Mouse (Mus musculus) erythroblast, embryonic 14.5 days (primary cell): Measurements from ENCODE around the gene BC005624. TPM values are rescaled to one million over a fixed set of nuclear protein-coding genes. Genes with fewer than 3 reads are reported as not detected.

Experiments used
- H3K27me3 ChIP-seq: 2 replicates; pipeline ENCODE4 v1.6.1; 2012; ENCODE audit warnings: inconsistent platforms; ENCODE audit not compliant: control insufficient read depth
- H3K36me3 ChIP-seq: 2 replicates; pipeline ENCODE4 v1.6.1; 2012; ENCODE audit warnings: mild to moderate bottlenecking, inconsistent platforms; ENCODE audit not compliant: control insufficient read depth
- H3K4me1 ChIP-seq: 2 replicates; pipeline ENCODE4 v1.6.1; 2012; ENCODE audit warnings: inconsistent platforms; ENCODE audit not compliant: control insufficient read depth
- H3K4me3 ChIP-seq: replicated peaks from 2 replicates; pipeline ENCODE3; 2012; ENCODE audit warnings: moderate library complexity, mild to moderate bottlenecking, inconsistent platforms
- H3K9me3 ChIP-seq: 2 replicates; pipeline ENCODE4 v1.6.1; 2012; ENCODE audit warnings: low read length, inconsistent platforms, mixed read lengths; ENCODE audit not compliant: control insufficient read depth
- GATA1 ChIP-seq: IDR thresholded peaks from 2 replicates; pipeline ENCODE4 v1.6.1; 2012; ENCODE audit warnings: low read length, inconsistent platforms, mixed read lengths
- TAL1 ChIP-seq: IDR thresholded peaks from 3 replicates; pipeline ENCODE4 v1.6.1; 2012; ENCODE audit warnings: low read length, inconsistent platforms, mixed read lengths
- polyA plus RNA-seq: library from polyadenylated mRNA; stranded (reverse); fragments of >175 nt; gene quantifications from 2 replicates; pipeline ENCODE4 v1.2.3, GENCODE M21; 2012

BC005624 gene
- polyA plus RNA-seq, 1 experiment = 1.8 TPM

- H3K4me1 ChIP-seq = peaks cover 44% of the 10 kb centered on the region
- no peaks in the 10 kb centered on the region for H3K27me3 ChIP-seq
- TF ChIP-seq TAL1 (no peak), GATA1 (no peak)
- peaks cover 3% of the 10 kb centered on the region for H3K36me3 ChIP-seq
- peak overlapping the region; percentile 43 for H3K4me3 ChIP-seq
- H3K9me3 ChIP-seq = no peaks in the 10 kb centered on the region
Observed at GRCm38 (mm10) chr2:30985111-30986020, 3.4 kb upstream of the BC005624 start.

- peaks cover 23% of the 10 kb centered on the region for H3K36me3 ChIP-seq
- H3K4me3 ChIP-seq = peak overlapping the region; percentile 86
- TF ChIP-seq TAL1 = no peak
- no peak for TF ChIP-seq GATA1
- H3K4me1 ChIP-seq = peaks cover 49% of the 10 kb centered on the region
- H3K9me3 ChIP-seq = no peaks in the 10 kb centered on the region
- H3K27me3 ChIP-seq = no peaks in the 10 kb centered on the region
Observed at GRCm38 (mm10) chr2:30983024-30983423, 1.0 kb upstream of the BC005624 start.

GRCm38 (mm10) chr2:30967352-30968327, 14.4 kb downstream of the BC005624 start, which contains the start of gene Tor1a:
Tor1a (minus strand) TSS chr2:30967933.
- TF ChIP-seq TAL1 (no peak), GATA1 (no peak)
- peak within 1 kb of the TSS; percentile 79 for H3K4me3 ChIP-seq
- no peaks in the 10 kb centered on the region for H3K9me3 ChIP-seq
- H3K4me1 ChIP-seq = peaks cover 33% of the 10 kb centered on the region
- H3K27me3 ChIP-seq = no peaks in the 10 kb centered on the region
- peaks cover 53% of the 10 kb centered on the region for H3K36me3 ChIP-seq

- Histone ChIP-seq H3K4me1 (peaks cover 35% of the 10 kb centered on the region), H3K27me3 (no peaks in the 10 kb centered on the region), H3K4me3 (peak overlapping the region; percentile 79), H3K9me3 (no peaks in the 10 kb centered on the region), H3K36me3 (peaks cover 57% of the 10 kb centered on the region)
- TF ChIP-seq GATA1 (no peak), TAL1 (no peak)
Observed at GRCm38 (mm10) chr2:30966826-30967225, 15.2 kb downstream of the BC005624 start.

- H3K36me3 ChIP-seq = peaks cover 62% of the 10 kb centered on the region
- TF ChIP-seq TAL1 (no peak), GATA1 (no peak)
- no peaks in the 10 kb centered on the region for H3K27me3 ChIP-seq
- peaks cover 35% of the 10 kb centered on the region for H3K4me1 ChIP-seq
- no peaks in the 10 kb centered on the region for H3K9me3 ChIP-seq
- no peak overlapping the region for H3K4me3 ChIP-seq
Observed at GRCm38 (mm10) chr2:30965627-30966026, 16.4 kb downstream of the BC005624 start.

GRCm38 (mm10) chr2:30962570-30963254, 19.3 kb downstream of the BC005624 start:
- Histone ChIP-seq H3K9me3 (no peaks in the 10 kb centered on the region), H3K36me3 (peaks cover 87% of the 10 kb centered on the region), H3K4me1 (peaks cover 31% of the 10 kb centered on the region), H3K27me3 (no peaks in the 10 kb centered on the region), H3K4me3 (no peak overlapping the region)
- TF ChIP-seq TAL1 = no peak
- TF ChIP-seq GATA1 = no peak

- Histone ChIP-seq H3K36me3 (peaks cover 100% of the 10 kb centered on the region), H3K4me1 (peaks cover 25% of the 10 kb centered on the region), H3K27me3 (no peaks in the 10 kb centered on the region), H3K9me3 (no peaks in the 10 kb centered on the region), H3K4me3 (no peak overlapping the region)
- TF ChIP-seq GATA1 (no peak), TAL1 (no peak)
Observed at GRCm38 (mm10) chr2:30959856-30960255, 22.1 kb downstream of the BC005624 start.

- H3K36me3 ChIP-seq = peaks cover 97% of the 10 kb centered on the region
- no peak overlapping the region for H3K4me3 ChIP-seq
- peaks cover 34% of the 10 kb centered on the region for H3K4me1 ChIP-seq
- H3K9me3 ChIP-seq = no peaks in the 10 kb centered on the region
- TF ChIP-seq GATA1 (no peak), TAL1 (no peak)
- H3K27me3 ChIP-seq = no peaks in the 10 kb centered on the region
Observed at GRCm38 (mm10) chr2:30958726-30959125, 23.3 kb downstream of the BC005624 start.
